Mouse (Mus musculus): ENCODE measurements around the gene Rpl4.

GRCm38 (mm10) chr9:64156641-64157040 lies 16.5 kb upstream of the Rpl4 start:
- no peak for TF ChIP-seq POLR2A (IDR thresholded peaks at IDR 0.05; ENCODE audit: low read depth, low read length)
- no peak for TF ChIP-seq CTCF (conservative IDR thresholded peaks at IDR 0.05; ENCODE audit: insufficient read depth, insufficient read length, low read depth, low read length)
